Mouse (Mus musculus) forebrain, embryonic 12.5 days (tissue): Measurements from ENCODE around the gene Prpf19. TPM values are rescaled to one million over a fixed set of nuclear protein-coding genes. Genes with fewer than 3 reads are reported as not detected.

ENCODE experiments used
- ATAC-seq: fragments of 200-750 bp; cut with Nextera tagmentation; 2 replicates; pipeline ENCODE4 v1.8.0; 2017; ENCODE audit warnings: moderate TSS enrichment; ENCODE audit not compliant: low FRiP score
- H3K27ac ChIP-seq: fragments of 300-500 bp; sonication (generic); 2 replicates; pipeline ENCODE4 v1.5.1; 2016; ENCODE audit warnings: mild to moderate bottlenecking
- H3K27me3 ChIP-seq: fragments of 300-500 bp; sonication (generic); 2 replicates; pipeline ENCODE4 v1.6.1; 2016; ENCODE audit warnings: mild to moderate bottlenecking
- H3K36me3 ChIP-seq: fragments of 300-500 bp; sonication (generic); replicated peaks from 2 replicates; pipeline ENCODE4 v1.6.1; 2016; ENCODE audit warnings: mild to moderate bottlenecking
- H3K4me1 ChIP-seq: fragments of 300-500 bp; sonication (generic); 2 replicates; pipeline ENCODE4 v1.6.1; 2016
- H3K4me2 ChIP-seq: fragments of 300-500 bp; sonication (generic); 2 replicates; pipeline ENCODE4 v1.6.1; 2016; ENCODE audit warnings: mild to moderate bottlenecking, moderate library complexity
- H3K4me3 ChIP-seq: fragments of 300-500 bp; sonication (generic); replicated peaks from 2 replicates; pipeline ENCODE4 v1.5.1; 2016; ENCODE audit warnings: mild to moderate bottlenecking
- H3K9ac ChIP-seq: fragments of 300-500 bp; sonication (generic); 2 replicates; pipeline ENCODE4 v1.6.1; 2016; ENCODE audit warnings: mild to moderate bottlenecking
- H3K9me3 ChIP-seq: fragments of 300-500 bp; sonication (generic); 2 replicates; pipeline ENCODE4 v1.6.1; 2016
- WGBS: fragments of 180-500 bp; shearing (Covaris S2); methylation state at CpG from one replicate; pipeline ENCODE4 v1.1.7; 2016; 5-methylcytosine and 5-hydroxymethylcytosine counted together
- polyA plus RNA-seq: library from polyadenylated mRNA; unstranded; fragments of >200 nt; fragmentation: Nextera tagmentation; extraction: Ambion mirVana; gene quantifications from 2 replicates; pipeline ENCODE4 v1.2.1, GENCODE M21; 2016

Gene Prpf19
- polyA plus RNA-seq, 1 experiment from 2014 or later: 49.6 TPM

DNA sequence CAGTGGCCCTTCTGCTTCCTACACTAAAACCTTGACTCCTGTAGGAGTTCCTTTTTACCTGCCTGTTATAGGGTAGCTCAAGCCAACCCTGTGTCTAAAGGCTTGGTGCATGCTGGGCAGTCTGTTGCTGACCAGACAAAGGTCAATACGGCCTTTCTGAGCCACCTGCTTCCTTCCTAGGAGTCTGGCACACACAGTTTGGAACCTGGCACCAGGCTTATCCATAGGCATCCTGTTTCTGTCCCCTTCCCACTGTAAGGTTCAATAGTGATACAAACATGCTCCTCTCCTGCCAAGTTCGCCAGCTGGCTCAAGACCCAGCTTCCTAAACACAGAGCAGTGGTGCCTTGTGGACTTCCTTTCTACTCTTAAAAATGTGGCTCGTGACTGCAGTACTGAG, 51.5 kb downstream of the Prpf19 start:
- 84% methylated on average over 3 of the region's 3 CpGs for WGBS

DNA sequence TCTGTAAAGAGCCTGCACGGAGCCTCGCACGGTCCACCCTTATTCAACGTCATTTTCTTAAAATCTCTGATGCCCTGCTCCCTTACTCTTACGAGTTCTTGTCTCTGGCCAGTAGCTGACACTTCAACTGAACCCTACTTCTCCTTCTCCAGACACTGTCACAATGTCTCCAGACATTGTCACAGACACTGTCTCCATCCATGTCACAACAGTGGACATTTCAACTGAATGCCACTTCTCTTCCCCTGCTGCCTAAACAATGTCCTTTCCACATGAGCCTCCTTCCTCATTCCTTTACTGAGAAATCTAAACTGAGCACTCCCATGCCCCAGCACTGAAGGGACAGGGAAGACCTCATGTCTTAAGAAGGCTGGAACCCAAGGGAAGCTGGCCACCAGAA, 52.2 kb downstream of the Prpf19 start:
- 90% methylated on average over 5 of the region's 5 CpGs for WGBS
- no peak overlapping the region for H3K27ac ChIP-seq

More for the DNA sequence above, 51.5 kb downstream of the Prpf19 start:
- peak overlapping the region; percentile 65; the same call in 1 of the 2 replicates for H3K4me3 ChIP-seq
- peak overlapping the region; percentile 100 for H3K4me2 ChIP-seq
- H3K9me3 ChIP-seq: no peaks in the 10 kb centered on the region
- H3K27ac ChIP-seq: no peak overlapping the region
- no peak overlapping the region for H3K9ac ChIP-seq
- peaks cover 28% of the 10 kb centered on the region for H3K4me1 ChIP-seq
- H3K27me3 ChIP-seq: no peaks in the 10 kb centered on the region; the same call in 1 of the 2 replicates
- H3K36me3 ChIP-seq: peaks cover 46% of the 10 kb centered on the region
- ATAC-seq: no peak

DNA sequence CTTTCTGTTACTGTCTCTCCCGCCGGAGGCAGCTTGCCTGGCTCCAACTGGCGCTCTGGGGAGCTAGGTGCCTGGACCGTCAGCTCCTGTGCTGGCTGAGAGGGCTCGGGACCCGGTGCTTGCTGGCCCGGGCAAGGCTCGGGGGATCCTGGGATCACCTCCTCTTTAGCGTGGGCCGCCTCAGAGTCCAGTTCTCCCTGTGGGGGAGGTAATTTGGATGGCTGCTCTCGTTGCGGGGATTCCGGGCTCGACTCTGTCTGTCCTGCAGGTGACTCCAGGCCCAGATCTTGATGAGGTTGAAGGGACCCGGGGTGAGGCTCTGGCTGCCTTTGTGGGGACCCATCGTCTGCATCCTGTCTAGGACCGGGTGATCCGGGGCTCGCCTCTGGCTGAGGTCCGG, 53.4 kb downstream of the Prpf19 start:
- no peaks in the 10 kb centered on the region for H3K9me3 ChIP-seq
- peak overlapping the region; percentile 100 for H3K4me2 ChIP-seq
- H3K27ac ChIP-seq: no peak overlapping the region
- peak overlapping the region; percentile 74 for H3K9ac ChIP-seq
- H3K4me1 ChIP-seq: peaks cover 28% of the 10 kb centered on the region
- no peaks in the 10 kb centered on the region; the same call in 1 of the 2 replicates for H3K27me3 ChIP-seq
- under 1% methylated on average over 20 of the region's 20 CpGs for WGBS
- peak overlapping the region; percentile 65 for H3K4me3 ChIP-seq
- ATAC-seq: no peak
- peaks cover 28% of the 10 kb centered on the region for H3K36me3 ChIP-seq

More for the DNA sequence above, 52.2 kb downstream of the Prpf19 start:
- no peaks in the 10 kb centered on the region for H3K9me3 ChIP-seq
- H3K4me3 ChIP-seq: peak overlapping the region; percentile 65
- H3K9ac ChIP-seq: 0 out of 2 replicates have a peak overlapping the region, but pooled peaks have one; percentile 74
- H3K27me3 ChIP-seq: no peaks in the 10 kb centered on the region; the same call in 1 of the 2 replicates
- peaks cover 39% of the 10 kb centered on the region for H3K36me3 ChIP-seq
- peaks cover 28% of the 10 kb centered on the region for H3K4me1 ChIP-seq
- ATAC-seq: no peak
- H3K4me2 ChIP-seq: peak overlapping the region; percentile 100

DNA sequence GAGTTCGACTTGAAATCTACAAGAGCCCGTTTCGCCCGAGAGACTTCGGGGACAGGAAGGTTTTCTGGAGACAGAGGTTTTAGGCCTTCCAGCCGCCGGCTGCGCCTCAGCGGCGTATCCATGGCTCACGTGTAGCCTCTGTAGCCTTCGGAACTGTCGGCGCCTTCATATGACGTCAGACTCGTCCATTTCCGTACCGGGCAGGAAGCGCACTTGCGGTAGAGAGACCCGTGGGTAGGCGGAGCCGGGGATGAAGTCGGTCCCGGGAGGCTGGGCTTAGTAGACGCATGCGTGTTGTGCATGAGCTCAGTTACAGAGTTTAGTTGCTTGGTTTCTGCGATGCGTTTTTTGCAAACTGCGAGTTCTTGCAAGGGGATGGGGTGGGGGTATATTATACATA, 54.1 kb downstream of the Prpf19 start, which contains the start of gene Ccdc86:
Gene Ccdc86, minus strand, starts transcription at position 155 of the 400 bp plus-strand sequence.
- H3K4me1 ChIP-seq: peaks cover 28% of the 10 kb centered on the region
- H3K9ac ChIP-seq: peak within 1 kb of the TSS; percentile 74
- peak within 1 kb of the TSS; percentile 65 for H3K4me3 ChIP-seq
- ATAC-seq: peak; percentile 99
- no peaks in the 10 kb centered on the region; the same call in 1 of the 2 replicates for H3K27me3 ChIP-seq
- 0% methylated on average over 30 of the region's 30 CpGs for WGBS
- H3K27ac ChIP-seq: 0 out of 2 replicates have a peak within 1 kb of the TSS, but pooled peaks have one; percentile 33
- no peaks in the 10 kb centered on the region for H3K9me3 ChIP-seq
- peak within 1 kb of the TSS; percentile 100 for H3K4me2 ChIP-seq
- peaks cover 21% of the 10 kb centered on the region for H3K36me3 ChIP-seq

DNA sequence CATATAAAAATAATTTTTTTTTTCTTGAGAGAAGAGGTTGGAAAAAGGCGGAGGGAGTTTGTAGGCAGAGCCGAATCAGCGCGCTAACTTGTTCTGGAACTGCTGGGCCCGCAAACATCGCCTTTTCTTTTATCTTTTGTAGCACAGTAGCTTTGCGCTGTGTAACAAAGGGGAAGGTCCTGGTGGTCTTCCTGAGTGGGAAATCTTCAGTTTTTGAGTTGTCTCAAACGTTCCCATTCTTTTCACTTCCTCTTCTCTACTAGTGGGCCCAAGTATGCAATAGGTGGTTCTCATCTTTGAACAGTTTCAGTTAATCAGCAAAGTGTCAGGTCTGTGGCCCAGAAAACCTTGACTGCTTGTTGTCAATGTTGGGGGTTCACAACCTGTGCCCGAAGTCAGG, 54.5 kb downstream of the Prpf19 start:
- Histone ChIP-seq H3K9me3 (no peaks in the 10 kb centered on the region), H3K4me2 (peak overlapping the region; percentile 100), H3K4me3 (peak overlapping the region; percentile 65), H3K36me3 (peaks cover 17% of the 10 kb centered on the region), H3K27me3 (no peaks in the 10 kb centered on the region; the same call in 1 of the 2 replicates), H3K9ac (peak overlapping the region; percentile 53), H3K4me1 (peaks cover 28% of the 10 kb centered on the region), H3K27ac (0 out of 2 replicates have a peak overlapping the region, but pooled peaks have one; percentile 33)
- 29% methylated on average over 9 of the region's 9 CpGs for WGBS
- no peak; the same call in 1 of the 2 replicates for ATAC-seq

DNA sequence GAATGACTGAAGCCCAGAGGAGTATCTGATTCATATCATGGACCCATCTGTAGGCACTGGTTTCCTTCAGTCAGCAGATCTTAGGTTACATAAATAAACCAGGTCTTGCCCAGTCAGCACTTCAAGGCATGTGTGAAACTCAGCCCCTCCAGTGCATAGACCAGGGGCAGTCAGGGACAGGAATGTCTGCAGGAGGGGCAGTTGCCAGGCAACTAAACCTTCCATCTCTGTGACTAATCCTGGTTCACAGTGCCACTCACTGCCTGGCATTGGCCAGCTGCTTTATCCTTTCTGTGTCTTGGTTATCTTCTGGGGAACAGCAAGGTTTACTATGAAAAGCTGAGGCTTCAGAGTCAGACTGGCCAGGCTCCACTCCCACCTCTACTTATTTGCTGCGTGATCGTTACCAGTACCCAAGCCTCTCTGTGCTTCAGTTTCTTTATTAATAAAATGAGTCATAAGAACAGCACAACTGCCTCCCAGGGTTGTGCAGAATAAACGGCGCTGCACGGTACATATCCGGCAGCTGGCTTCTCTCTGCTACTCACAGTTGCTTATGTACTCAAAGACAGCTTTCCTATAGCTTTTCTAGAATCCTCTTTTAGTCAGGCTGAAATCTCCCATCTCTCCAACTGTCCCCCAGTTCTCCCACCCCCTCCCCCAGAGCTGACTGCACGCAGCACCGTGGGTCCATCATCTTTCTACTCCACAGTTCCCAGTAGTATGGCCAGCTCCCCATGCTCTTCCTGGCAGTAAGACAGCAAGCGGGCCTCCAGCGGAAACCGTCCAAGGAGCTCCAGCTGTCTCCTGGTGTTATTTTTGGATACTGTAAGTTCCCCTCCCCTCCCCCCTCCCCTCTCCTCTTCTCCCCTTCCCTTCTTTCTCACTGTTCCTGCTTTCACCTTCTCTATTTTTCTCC, 57.2 kb downstream of the Prpf19 start:
- no peaks in the 10 kb centered on the region for H3K36me3 ChIP-seq
- peaks cover 17% of the 10 kb centered on the region for H3K4me1 ChIP-seq
- H3K4me3 ChIP-seq: no peak overlapping the region
- 78% methylated on average over 11 of the region's 11 CpGs for WGBS
- no peaks in the 10 kb centered on the region; the same call in 1 of the 2 replicates for H3K27me3 ChIP-seq
- no peak overlapping the region for H3K27ac ChIP-seq
- no peaks in the 10 kb centered on the region for H3K9me3 ChIP-seq
- H3K9ac ChIP-seq: no peak overlapping the region
- ATAC-seq: no peak
- no peak overlapping the region for H3K4me2 ChIP-seq

Other genes with a start within 250 kb of the Prpf19 start
- gene Pga5, start 217.2 kb upstream of the Prpf19 start, polyA plus RNA-seq: not detected in 2 replicates
- 32.5 and 35.2 TPM in 2 replicates for gene Vps37c, start 206.5 kb upstream of the Prpf19 start, polyA plus RNA-seq
- gene Cd5, start 156.2 kb upstream of the Prpf19 start, polyA plus RNA-seq: not detected in 2 replicates
- gene Cd6, start 65.2 kb upstream of the Prpf19 start, polyA plus RNA-seq: not detected in 2 replicates
- gene Slc15a3, start 55.5 kb upstream of the Prpf19 start, polyA plus RNA-seq: 0.12 and 0.38 TPM in 2 replicates
- 115 and 126 TPM in 2 replicates for gene Tmem132a, start 25.3 kb upstream of the Prpf19 start, polyA plus RNA-seq
- 35.6 and 36.6 TPM in 2 replicates for gene Tmem109, start 13.2 kb upstream of the Prpf19 start, polyA plus RNA-seq
- not detected in 2 replicates for gene Zp1, start 25.4 kb downstream of the Prpf19 start, polyA plus RNA-seq
- gene Ptgdr2, start 41.9 kb downstream of the Prpf19 start, polyA plus RNA-seq: 0.08 TPM in 1 of 2 replicates, not detected in the other
- 26.2 and 27.0 TPM in 2 replicates for gene Ccdc86, start 54.0 kb downstream of the Prpf19 start, polyA plus RNA-seq
- gene Ms4a10, start 79.4 kb downstream of the Prpf19 start, polyA plus RNA-seq: not detected in 2 replicates
- not detected in 2 replicates for gene Ms4a15, start 98.0 kb downstream of the Prpf19 start, polyA plus RNA-seq
- gene Ms4a18, start 122.8 kb downstream of the Prpf19 start, polyA plus RNA-seq: not detected in 2 replicates
- not detected in 2 replicates for gene Ms4a8a, start 185.9 kb downstream of the Prpf19 start, polyA plus RNA-seq
- gene 1700017D01Rik, start 235.6 kb downstream of the Prpf19 start, polyA plus RNA-seq: not detected in 2 replicates